Mouse (Mus musculus): ENCODE measurements at regions not wholly inside any gene's neighbourhood (a gene's known extent, or its start where the extent isn't known, plus 50 kb on each side); places are given as distances from the start of the nearest gene placed in this dataset.

GRCm38 (mm10) chr9:60995096-60995495 lies 200.8 kb downstream of the Uaca start:
- DNase-seq (ENCODE audit: low read depth, low spot score), result no peak
- no peak overlapping the region for H3K9ac ChIP-seq (ENCODE audit: insufficient read depth, low read depth, low read length, poor library complexity, severe bottlenecking)
- no peaks in the 10 kb centered on the region for H3K9me3 ChIP-seq (ENCODE audit: control insufficient read depth, insufficient read depth, low read depth, low read length)
- H3K27ac ChIP-seq (ENCODE audit: insufficient read depth, low read depth, low read length, poor library complexity, severe bottlenecking), result no peak overlapping the region
- TF ChIP-seq MAFK (IDR thresholded peaks at IDR 0.05; ENCODE audit: insufficient read depth, low read depth, low read length), result no peak
- no peak for TF ChIP-seq HCFC1 (IDR thresholded peaks at IDR 0.05; ENCODE audit: borderline replicate concordance, insufficient read depth, low read length)
- no peak for TF ChIP-seq ZC3H11A (IDR thresholded peaks at IDR 0.05; ENCODE audit: borderline replicate concordance, low read depth, low read length)
- no peak for TF ChIP-seq CHD2 (IDR thresholded peaks at IDR 0.05; ENCODE audit: low read depth, low read length)
- TF ChIP-seq ZNF384 (IDR thresholded peaks at IDR 0.05; ENCODE audit: low read depth, low read length), result no peak
- H3K4me3 ChIP-seq (ENCODE audit: insufficient read depth in 1 of 2, low read depth in 1 of 2, low read length in 2 of 2, poor library complexity in 1 of 2, severe bottlenecking in 1 of 2), result no peak overlapping the region
- in situ Hi-C loops (cut with MboI; ENCODE audit: low sequenced_read_pairs in 2 of 2, unreplicated experiment in 2 of 2), result no loop called here
- H3K36me3 ChIP-seq (ENCODE audit: control insufficient read depth, insufficient read depth, low read length, poor library complexity, severe bottlenecking), result no peaks in the 10 kb centered on the region
- H3K4me1 ChIP-seq (ENCODE audit: control insufficient read depth in 2 of 2, insufficient read depth in 2 of 2, low read length in 2 of 2, poor library complexity in 1 of 2), result no peaks in the 10 kb centered on the region

- Histone ChIP-seq H3K4me1 (ENCODE audit: control insufficient read depth in 2 of 2, insufficient read depth in 2 of 2, low read length in 2 of 2, poor library complexity in 1 of 2) (no peaks in the 10 kb centered on the region), H3K36me3 (ENCODE audit: control insufficient read depth, insufficient read depth, low read length, poor library complexity, severe bottlenecking) (no peaks in the 10 kb centered on the region), H3K9me3 (ENCODE audit: control insufficient read depth, insufficient read depth, low read depth, low read length) (no peaks in the 10 kb centered on the region), H3K27ac (ENCODE audit: insufficient read depth, low read depth, low read length, poor library complexity, severe bottlenecking) (no peak overlapping the region), H3K9ac (ENCODE audit: insufficient read depth, low read depth, low read length, poor library complexity, severe bottlenecking) (no peak overlapping the region), H3K4me3 (ENCODE audit: insufficient read depth in 1 of 2, low read depth in 1 of 2, low read length in 2 of 2, poor library complexity in 1 of 2, severe bottlenecking in 1 of 2) (no peak overlapping the region)
- TF ChIP-seq HCFC1 (IDR thresholded peaks at IDR 0.05; ENCODE audit: borderline replicate concordance, insufficient read depth, low read length), result no peak
- TF ChIP-seq MAFK (IDR thresholded peaks at IDR 0.05; ENCODE audit: insufficient read depth, low read depth, low read length), result no peak
- no peak for TF ChIP-seq ZNF384 (IDR thresholded peaks at IDR 0.05; ENCODE audit: low read depth, low read length)
- no peak for TF ChIP-seq ZC3H11A (IDR thresholded peaks at IDR 0.05; ENCODE audit: borderline replicate concordance, low read depth, low read length)
- no peak for TF ChIP-seq CHD2 (IDR thresholded peaks at IDR 0.05; ENCODE audit: low read depth, low read length)
- in situ Hi-C loops (cut with MboI; ENCODE audit: low sequenced_read_pairs in 2 of 2, unreplicated experiment in 2 of 2), result no loop called here
- DNase-seq (ENCODE audit: low read depth, low spot score), result no peak
These were observed 203.9 kb downstream of the Uaca start for GRCm38 (mm10) chr9:60998086-60998785.

- Histone ChIP-seq H3K9ac (ENCODE audit: insufficient read depth, low read depth, low read length, poor library complexity, severe bottlenecking) (no peak overlapping the region), H3K4me3 (ENCODE audit: insufficient read depth in 1 of 2, low read depth in 1 of 2, low read length in 2 of 2, poor library complexity in 1 of 2, severe bottlenecking in 1 of 2) (no peak overlapping the region), H3K9me3 (ENCODE audit: control insufficient read depth, insufficient read depth, low read depth, low read length) (no peaks in the 10 kb centered on the region), H3K36me3 (ENCODE audit: control insufficient read depth, insufficient read depth, low read length, poor library complexity, severe bottlenecking) (no peaks in the 10 kb centered on the region), H3K4me1 (ENCODE audit: control insufficient read depth in 2 of 2, insufficient read depth in 2 of 2, low read length in 2 of 2, poor library complexity in 1 of 2) (no peaks in the 10 kb centered on the region), H3K27ac (ENCODE audit: insufficient read depth, low read depth, low read length, poor library complexity, severe bottlenecking) (no peak overlapping the region)
- TF ChIP-seq CHD2 (IDR thresholded peaks at IDR 0.05; ENCODE audit: low read depth, low read length) (no peak), ZC3H11A (IDR thresholded peaks at IDR 0.05; ENCODE audit: borderline replicate concordance, low read depth, low read length) (no peak), MAFK (IDR thresholded peaks at IDR 0.05; ENCODE audit: insufficient read depth, low read depth, low read length) (no peak), HCFC1 (IDR thresholded peaks at IDR 0.05; ENCODE audit: borderline replicate concordance, insufficient read depth, low read length) (no peak), ZNF384 (IDR thresholded peaks at IDR 0.05; ENCODE audit: low read depth, low read length) (no peak)
- no peak for DNase-seq (ENCODE audit: low read depth, low spot score)
- in situ Hi-C loops (cut with MboI; ENCODE audit: low sequenced_read_pairs in 2 of 2, unreplicated experiment in 2 of 2), result no loop called here
These were observed 204.7 kb downstream of the Uaca start for GRCm38 (mm10) chr9:60999001-60999529.

DNA sequence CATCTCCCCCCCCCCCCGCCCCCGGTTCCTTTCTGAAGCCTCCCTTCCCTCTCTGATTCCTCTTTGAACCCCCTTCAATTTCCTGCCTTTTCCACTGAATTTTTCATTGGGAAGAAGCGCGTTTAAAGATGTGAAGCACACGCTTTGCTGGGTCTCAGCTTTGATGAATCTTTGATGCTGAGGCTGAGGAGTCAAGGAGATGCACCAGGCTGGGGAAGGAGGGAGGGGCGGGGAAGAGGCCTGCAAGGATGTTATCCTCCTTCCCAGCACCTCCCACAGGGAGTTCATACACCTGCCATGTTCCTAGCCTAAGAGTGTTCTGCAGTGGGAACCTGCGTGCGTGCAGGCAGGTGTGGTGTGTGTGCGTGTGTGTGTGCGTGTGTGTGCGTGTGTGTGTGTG lies 205.9 kb downstream of the Uaca start:
- in situ Hi-C loops (cut with MboI; ENCODE audit: low sequenced_read_pairs in 2 of 2, unreplicated experiment in 2 of 2), result loop anchor here in 1 of 2 experiments (25.0 kb wide), 1 partner anchor 887 kb away; no protein-coding TSS in a partner anchor
- Histone ChIP-seq H3K4me1 (ENCODE audit: control insufficient read depth in 2 of 2, insufficient read depth in 2 of 2, low read length in 2 of 2, poor library complexity in 1 of 2) (no peaks in the 10 kb centered on the region), H3K36me3 (ENCODE audit: control insufficient read depth, insufficient read depth, low read length, poor library complexity, severe bottlenecking) (no peaks in the 10 kb centered on the region), H3K27ac (ENCODE audit: insufficient read depth, low read depth, low read length, poor library complexity, severe bottlenecking) (no peak overlapping the region), H3K4me3 (ENCODE audit: insufficient read depth in 1 of 2, low read depth in 1 of 2, low read length in 2 of 2, poor library complexity in 1 of 2, severe bottlenecking in 1 of 2) (no peak overlapping the region), H3K9ac (ENCODE audit: insufficient read depth, low read depth, low read length, poor library complexity, severe bottlenecking) (no peak overlapping the region), H3K9me3 (ENCODE audit: control insufficient read depth, insufficient read depth, low read depth, low read length) (no peaks in the 10 kb centered on the region)
- no peak for DNase-seq (ENCODE audit: low read depth, low spot score)
- TF ChIP-seq CHD2 (IDR thresholded peaks at IDR 0.05; ENCODE audit: low read depth, low read length) (no peak), ZC3H11A (IDR thresholded peaks at IDR 0.05; ENCODE audit: borderline replicate concordance, low read depth, low read length) (no peak), ZNF384 (IDR thresholded peaks at IDR 0.05; ENCODE audit: low read depth, low read length) (no peak), HCFC1 (IDR thresholded peaks at IDR 0.05; ENCODE audit: borderline replicate concordance, insufficient read depth, low read length) (no peak), MAFK (IDR thresholded peaks at IDR 0.05; ENCODE audit: insufficient read depth, low read depth, low read length) (no peak)

Measured in ES-E14 (cell line).